Mouse (Mus musculus) thymus, postnatal 10 days (tissue): ENCODE results near the gene Pla2g2f.

Experiments
- DNase-seq, 2 experiments: peaks; one replicate each; pipeline ENCODE4 v3.0.0; 2021; ENCODE audit warnings: low spot score in 2 of 2

Gene Pla2g2f

GRCm38 (mm10) chr4:138716697-138717096 is 40.7 kb downstream of the Pla2g2f start:
- DNase-seq = no peak

- DNase-seq = no peak
These were observed 43.2 kb downstream of the Pla2g2f start for GRCm38 (mm10) chr4:138714186-138714585.

- DNase-seq = no peak
These were observed 44.8 kb downstream of the Pla2g2f start for GRCm38 (mm10) chr4:138712621-138713020.

GRCm38 (mm10) chr4:138712096-138712495 is 45.3 kb downstream of the Pla2g2f start:
- DNase-seq = no peak

- no peak for DNase-seq
These were observed 46.2 kb downstream of the Pla2g2f start for GRCm38 (mm10) chr4:138711051-138711820.

GRCm38 (mm10) chr4:138710633-138711032 is 46.8 kb downstream of the Pla2g2f start:
- no peak for DNase-seq

GRCm38 (mm10) chr4:138709944-138710343 is 47.5 kb downstream of the Pla2g2f start:
- DNase-seq = no peak

- no peak for DNase-seq
These were observed 48.2 kb downstream of the Pla2g2f start for GRCm38 (mm10) chr4:138709246-138709645.

GRCm38 (mm10) chr4:138708636-138709035 is 48.8 kb downstream of the Pla2g2f start:
- DNase-seq = peak; percentile 61 to 74

GRCm38 (mm10) chr4:138706620-138707019 is 50.8 kb downstream of the Pla2g2f start:
- no peak for DNase-seq

GRCm38 (mm10) chr4:138704169-138704568 is 53.3 kb downstream of the Pla2g2f start:
- no peak for DNase-seq

- DNase-seq = no peak
These were observed 53.8 kb downstream of the Pla2g2f start for GRCm38 (mm10) chr4:138703591-138703990.

GRCm38 (mm10) chr4:138702528-138702927 is 54.9 kb downstream of the Pla2g2f start:
- DNase-seq = no peak

GRCm38 (mm10) chr4:138702031-138702430 is 55.4 kb downstream of the Pla2g2f start:
- no peak for DNase-seq

- DNase-seq = no peak
These were observed 56.3 kb downstream of the Pla2g2f start for GRCm38 (mm10) chr4:138701111-138701510.
